Mouse (Mus musculus): ENCODE data around the gene AI464131. TPM values are rescaled to one million over a fixed set of nuclear protein-coding genes. Genes with fewer than 3 reads are reported as not detected.

AI464131 gene
- polyA plus RNA-seq (2015; fragmentation: Nextera tagmentation; extraction: Ambion mirVana): 1.3 and 1.5 TPM in 2 replicates

DNA sequence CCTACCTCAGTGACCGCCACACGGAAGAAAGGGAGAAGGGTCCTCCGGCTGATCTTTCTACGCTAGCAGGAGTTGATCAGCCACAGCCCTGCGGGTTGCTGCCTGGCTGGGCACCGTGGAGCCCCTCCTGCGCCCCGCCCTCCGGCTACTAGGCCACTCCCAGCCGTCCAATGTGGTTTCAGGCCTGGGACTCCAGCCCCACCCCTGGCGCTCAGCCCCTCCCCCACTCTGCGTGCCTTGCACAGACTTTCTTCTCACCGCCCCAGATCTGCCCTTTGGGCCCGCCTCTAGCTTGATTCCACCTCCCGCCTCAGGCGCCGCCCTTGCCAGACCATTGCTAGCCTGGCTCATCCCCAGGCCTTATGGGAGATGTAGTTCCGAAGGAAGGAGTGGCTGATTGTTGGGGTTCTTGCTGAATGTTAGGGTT lies at the start of gene AI464131:
Gene AI464131, minus strand, starts transcription at position 91 of the 427 bp plus-strand sequence.
- peak; percentile 89 for ATAC-seq (ENCODE audit: insufficient read depth)
- Histone ChIP-seq H3K4me3 (replicated peaks) (peak within 1 kb of the TSS; percentile 46), H3K4me2 (peak within 1 kb of the TSS; percentile 70), H3K4me1 (replicated peaks) (peaks cover 43% of the 10 kb centered on the region), H3K27ac (replicated peaks) (no peak within 1 kb of the TSS), H3K9ac (no peak within 1 kb of the TSS), H3K27me3 (peaks cover 74% of the 10 kb centered on the region), H3K36me3 (replicated peaks) (no peaks in the 10 kb centered on the region), H3K9me3 (replicated peaks) (no peaks in the 10 kb centered on the region)
- WGBS (ENCODE audit: insufficient replicate concordance): 1% methylated on average over 18 of the region's 18 CpGs

GRCm38 (mm10) chr4:41552529-41552928 lies 49.7 kb upstream of the AI464131 start:
- no peaks in the 10 kb centered on the region for H3K36me3 ChIP-seq (replicated peaks)
- WGBS (ENCODE audit: insufficient replicate concordance): 30% methylated on average over 6 of the region's 6 CpGs
- ATAC-seq (ENCODE audit: insufficient read depth): no peak

DNA sequence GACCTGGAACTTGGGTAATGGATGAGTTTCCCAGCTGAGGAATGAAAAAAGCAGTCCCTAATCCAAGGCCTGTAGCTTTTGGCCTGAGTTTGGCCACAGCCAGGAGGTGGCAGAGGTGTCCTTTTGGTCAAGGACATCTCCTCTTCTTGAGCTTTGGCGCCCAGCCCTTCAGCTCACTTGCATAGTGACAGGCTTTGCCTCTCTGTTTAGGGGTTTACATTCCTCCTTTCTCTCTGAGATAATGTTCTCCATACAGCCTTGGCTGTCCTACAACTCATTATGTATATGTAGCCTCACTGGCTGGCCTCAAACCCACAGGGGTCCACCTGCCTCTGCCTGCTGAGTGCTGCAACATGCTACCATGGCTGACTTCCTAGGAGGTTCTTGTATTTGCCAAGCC lies 44.2 kb upstream of the AI464131 start:
- H3K36me3 ChIP-seq (replicated peaks): no peaks in the 10 kb centered on the region
- no peak for ATAC-seq (ENCODE audit: insufficient read depth)
- no peak overlapping the region for H3K9ac ChIP-seq
- H3K9me3 ChIP-seq (replicated peaks): no peaks in the 10 kb centered on the region
- H3K4me3 ChIP-seq (replicated peaks): no peak overlapping the region
- H3K27ac ChIP-seq (replicated peaks): no peak overlapping the region
- no peaks in the 10 kb centered on the region for H3K27me3 ChIP-seq
- WGBS (ENCODE audit: insufficient replicate concordance): 65% methylated on average over 1 of the region's 1 CpGs
- no peak overlapping the region for H3K4me2 ChIP-seq
- no peaks in the 10 kb centered on the region for H3K4me1 ChIP-seq (replicated peaks)

More at GRCm38 (mm10) chr4:41552529-41552928, 49.7 kb upstream of the AI464131 start:
- no peak overlapping the region for H3K4me2 ChIP-seq
- H3K9me3 ChIP-seq (replicated peaks): no peaks in the 10 kb centered on the region
- H3K27me3 ChIP-seq: no peaks in the 10 kb centered on the region
- H3K4me3 ChIP-seq (replicated peaks): no peak overlapping the region
- H3K4me1 ChIP-seq (replicated peaks): no peaks in the 10 kb centered on the region; the same call in 1 of the 2 replicates
- H3K9ac ChIP-seq: no peak overlapping the region
- no peak overlapping the region for H3K27ac ChIP-seq (replicated peaks)

DNA sequence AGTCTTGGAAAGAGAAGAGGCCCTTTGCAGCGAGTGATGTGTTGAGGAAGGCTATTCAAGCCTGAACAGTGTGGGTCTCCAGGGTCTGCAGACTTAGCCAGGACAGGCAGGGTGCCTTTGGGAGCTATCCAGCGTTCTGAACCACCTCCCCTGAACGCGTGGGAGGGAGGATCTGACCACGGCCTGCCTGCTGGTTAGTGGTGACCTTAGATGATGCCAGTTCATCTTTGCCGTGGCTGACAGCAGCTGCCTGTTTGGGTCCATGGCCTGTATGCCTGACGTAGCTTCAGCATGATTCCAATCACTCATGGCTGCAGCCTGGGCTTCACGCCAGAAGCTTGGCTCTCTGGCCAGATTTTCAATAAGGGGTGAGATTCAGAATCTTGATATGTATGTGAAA lies 43.1 kb upstream of the AI464131 start:
- no peak for ATAC-seq (ENCODE audit: insufficient read depth)

DNA sequence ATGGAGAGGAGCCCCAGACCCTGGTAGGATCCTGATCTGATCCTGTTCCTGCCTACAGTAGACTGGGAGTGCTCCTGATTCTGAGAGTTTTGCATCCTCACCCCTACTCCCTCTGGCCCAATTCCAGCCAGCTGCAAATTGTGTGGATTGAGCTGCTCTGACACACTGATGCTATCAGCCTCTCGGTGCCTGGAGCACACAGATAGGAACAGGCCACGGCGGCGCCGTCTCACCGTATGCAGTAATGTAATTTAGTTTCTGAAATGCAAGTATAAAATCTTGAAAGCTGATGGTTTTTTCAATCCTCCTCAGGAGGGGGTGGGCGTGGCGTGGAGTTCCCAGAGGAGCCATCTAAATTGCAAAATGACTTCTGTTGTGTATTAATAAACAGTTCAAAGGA lies 39.3 kb upstream of the AI464131 start:
- WGBS (ENCODE audit: insufficient replicate concordance): 51% methylated on average over 8 of the region's 8 CpGs
- no peak overlapping the region for H3K4me2 ChIP-seq
- no peak overlapping the region for H3K27ac ChIP-seq (replicated peaks)
- H3K9me3 ChIP-seq (replicated peaks): no peaks in the 10 kb centered on the region
- H3K36me3 ChIP-seq (replicated peaks): no peaks in the 10 kb centered on the region
- no peak for ATAC-seq (ENCODE audit: insufficient read depth)
- no peak overlapping the region for H3K9ac ChIP-seq
- H3K4me1 ChIP-seq (replicated peaks): no peaks in the 10 kb centered on the region
- no peak overlapping the region for H3K4me3 ChIP-seq (replicated peaks)
- H3K27me3 ChIP-seq: no peaks in the 10 kb centered on the region

More for the DNA sequence above, 43.1 kb upstream of the AI464131 start:
- Histone ChIP-seq H3K9me3 (replicated peaks) (no peaks in the 10 kb centered on the region), H3K27ac (replicated peaks) (no peak overlapping the region), H3K4me3 (replicated peaks) (no peak overlapping the region), H3K9ac (no peak overlapping the region), H3K4me1 (replicated peaks) (no peaks in the 10 kb centered on the region), H3K27me3 (no peaks in the 10 kb centered on the region), H3K36me3 (replicated peaks) (no peaks in the 10 kb centered on the region), H3K4me2 (no peak overlapping the region)
- WGBS (ENCODE audit: insufficient replicate concordance): 17% methylated on average over 8 of the region's 8 CpGs

- Histone ChIP-seq H3K9me3 (replicated peaks) (no peaks in the 10 kb centered on the region), H3K27me3 (no peaks in the 10 kb centered on the region), H3K4me2 (no peak overlapping the region), H3K4me1 (replicated peaks) (no peaks in the 10 kb centered on the region), H3K36me3 (replicated peaks) (no peaks in the 10 kb centered on the region), H3K4me3 (replicated peaks) (no peak overlapping the region), H3K27ac (replicated peaks) (no peak overlapping the region), H3K9ac (no peak overlapping the region)
- no peak for ATAC-seq (ENCODE audit: insufficient read depth)
- 57% methylated on average over 5 of the region's 5 CpGs for WGBS (ENCODE audit: insufficient replicate concordance)
These were observed 32.0 kb upstream of the AI464131 start for GRCm38 (mm10) chr4:41534866-41535265.

DNA sequence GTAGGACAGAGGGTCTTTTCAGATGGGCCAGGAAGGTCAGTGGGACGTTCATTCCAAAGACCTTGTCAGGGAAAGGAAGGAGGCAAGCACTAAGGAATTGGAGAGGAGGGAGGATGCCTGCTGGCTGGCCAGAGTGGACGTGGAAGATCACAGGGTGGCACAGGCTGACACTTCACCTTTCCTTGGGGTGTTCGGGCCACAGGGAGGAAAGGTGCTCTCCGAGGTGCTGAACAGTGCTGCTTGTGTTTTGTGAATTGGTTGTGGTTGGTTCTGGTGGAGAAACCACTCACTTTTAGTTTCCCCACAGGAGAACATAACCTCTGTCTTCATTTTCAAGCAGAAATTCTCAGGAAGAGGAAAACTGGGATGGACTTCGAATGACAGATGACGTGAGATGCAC lies 29.5 kb upstream of the AI464131 start:
- Histone ChIP-seq H3K9ac (no peak overlapping the region), H3K9me3 (replicated peaks) (no peaks in the 10 kb centered on the region), H3K27ac (replicated peaks) (no peak overlapping the region), H3K4me2 (no peak overlapping the region), H3K4me3 (replicated peaks) (no peak overlapping the region), H3K36me3 (replicated peaks) (no peaks in the 10 kb centered on the region), H3K4me1 (replicated peaks) (no peaks in the 10 kb centered on the region), H3K27me3 (no peaks in the 10 kb centered on the region)
- WGBS (ENCODE audit: insufficient replicate concordance): 22% methylated on average over 6 of the region's 6 CpGs
- no peak for ATAC-seq (ENCODE audit: insufficient read depth)

GRCm38 (mm10) chr4:41527996-41528395 lies 25.1 kb upstream of the AI464131 start:
- Histone ChIP-seq H3K4me2 (no peak overlapping the region), H3K4me1 (replicated peaks) (no peaks in the 10 kb centered on the region), H3K36me3 (replicated peaks) (no peaks in the 10 kb centered on the region), H3K4me3 (replicated peaks) (no peak overlapping the region), H3K9ac (no peak overlapping the region), H3K9me3 (replicated peaks) (no peaks in the 10 kb centered on the region), H3K27ac (replicated peaks) (no peak overlapping the region), H3K27me3 (peaks cover 4% of the 10 kb centered on the region; the same call in 1 of the 2 replicates)
- 44% methylated on average over 8 of the region's 8 CpGs for WGBS (ENCODE audit: insufficient replicate concordance)
- ATAC-seq (ENCODE audit: insufficient read depth): no peak

DNA sequence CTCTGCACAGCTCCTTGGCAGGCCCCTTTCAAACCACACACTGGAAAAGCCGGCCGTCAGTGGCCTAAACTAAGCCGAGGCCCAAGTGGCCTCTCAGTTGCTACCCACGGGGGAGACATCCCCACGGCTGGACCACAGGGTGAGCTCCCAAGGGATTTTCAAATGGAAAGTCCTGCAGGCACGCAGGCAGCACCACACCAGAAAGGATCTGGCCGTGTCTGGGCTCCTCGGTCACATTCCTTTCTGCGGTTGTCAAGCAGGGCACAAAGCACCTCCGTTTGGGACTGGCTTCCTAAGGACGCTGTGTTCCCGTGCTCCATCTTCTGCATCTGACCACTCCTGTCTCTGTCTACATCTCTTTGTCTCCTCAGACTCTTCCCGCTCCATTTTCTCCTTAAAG lies 24.2 kb upstream of the AI464131 start:
- WGBS (ENCODE audit: insufficient replicate concordance): 50% methylated on average over 13 of the region's 13 CpGs
- no peak overlapping the region for H3K4me3 ChIP-seq (replicated peaks)
- H3K36me3 ChIP-seq (replicated peaks): no peaks in the 10 kb centered on the region
- H3K9me3 ChIP-seq (replicated peaks): no peaks in the 10 kb centered on the region
- H3K9ac ChIP-seq: no peak overlapping the region
- no peaks in the 10 kb centered on the region for H3K4me1 ChIP-seq (replicated peaks)
- no peak overlapping the region for H3K27ac ChIP-seq (replicated peaks)
- no peak overlapping the region for H3K4me2 ChIP-seq
- no peak for ATAC-seq (ENCODE audit: insufficient read depth)
- H3K27me3 ChIP-seq: peaks cover 4% of the 10 kb centered on the region; the same call in 1 of the 2 replicates

- H3K36me3 ChIP-seq (replicated peaks): no peaks in the 10 kb centered on the region
- H3K9me3 ChIP-seq (replicated peaks): no peaks in the 10 kb centered on the region
- peaks cover 4% of the 10 kb centered on the region; the same call in 1 of the 2 replicates for H3K27me3 ChIP-seq
- no peaks in the 10 kb centered on the region for H3K4me1 ChIP-seq (replicated peaks)
- H3K9ac ChIP-seq: no peak overlapping the region
- H3K27ac ChIP-seq (replicated peaks): no peak overlapping the region
- ATAC-seq (ENCODE audit: insufficient read depth): no peak
- 66% methylated on average over 7 of the region's 7 CpGs for WGBS (ENCODE audit: insufficient replicate concordance)
- no peak overlapping the region for H3K4me2 ChIP-seq
- H3K4me3 ChIP-seq (replicated peaks): no peak overlapping the region
These were observed 23.7 kb upstream of the AI464131 start for GRCm38 (mm10) chr4:41526553-41526952.

- Histone ChIP-seq H3K9me3 (replicated peaks) (no peaks in the 10 kb centered on the region), H3K4me2 (no peak overlapping the region), H3K36me3 (replicated peaks) (no peaks in the 10 kb centered on the region), H3K27me3 (peaks cover 9% of the 10 kb centered on the region; the same call in 1 of the 2 replicates), H3K4me3 (replicated peaks) (no peak overlapping the region), H3K9ac (no peak overlapping the region), H3K4me1 (replicated peaks) (no peaks in the 10 kb centered on the region), H3K27ac (replicated peaks) (no peak overlapping the region)
- ATAC-seq (ENCODE audit: insufficient read depth): peak; percentile 28; the same call in 1 of the 2 replicates
- 53% methylated on average over 9 of the region's 9 CpGs for WGBS (ENCODE audit: insufficient replicate concordance)
These were observed 22.0 kb upstream of the AI464131 start for GRCm38 (mm10) chr4:41524829-41525228.

DNA sequence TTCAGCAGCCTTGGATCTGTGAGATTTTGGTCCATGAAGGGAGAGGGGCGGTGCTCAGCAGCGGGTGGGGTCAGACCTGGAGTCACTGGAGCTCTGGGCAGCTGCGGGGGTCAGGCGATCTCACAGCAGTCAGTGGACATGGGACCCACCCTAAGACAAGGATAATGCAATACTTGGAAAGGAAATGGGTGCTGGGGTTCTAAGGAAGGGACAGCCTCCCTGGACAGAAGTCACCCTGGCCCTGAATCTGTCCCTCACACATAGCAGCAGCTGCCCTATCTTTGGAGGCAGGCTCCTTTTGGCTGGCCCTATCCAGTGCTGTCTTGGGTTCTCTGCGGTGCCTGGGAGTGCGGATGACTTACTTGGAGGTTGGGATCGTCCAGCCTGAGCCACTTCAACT lies 21.0 kb upstream of the AI464131 start:
- Histone ChIP-seq H3K27ac (replicated peaks) (no peak overlapping the region), H3K9ac (no peak overlapping the region), H3K9me3 (replicated peaks) (no peaks in the 10 kb centered on the region), H3K4me1 (replicated peaks) (no peaks in the 10 kb centered on the region), H3K27me3 (peaks cover 9% of the 10 kb centered on the region; the same call in 1 of the 2 replicates), H3K4me2 (no peak overlapping the region), H3K4me3 (replicated peaks) (no peak overlapping the region), H3K36me3 (replicated peaks) (no peaks in the 10 kb centered on the region)
- WGBS (ENCODE audit: insufficient replicate concordance): 57% methylated on average over 7 of the region's 7 CpGs
- no peak for ATAC-seq (ENCODE audit: insufficient read depth)

Data from liver, embryonic 15.5 days (tissue).